Mouse (Mus musculus) MEL (cell line): ENCODE measurements at regions not wholly inside any gene's neighbourhood (a gene's known extent, or its start where the extent isn't known, plus 50 kb on each side); places are given as distances from the start of the nearest gene placed in this dataset.

Experiments used
- DNase-seq: peaks from one replicate; pipeline ENCODE4 v3.0.0; 2011; ENCODE audit warnings: low read depth, low spot score
- H3K27ac ChIP-seq: 2 replicates; pipeline ENCODE4 v1.5.1; 2012; ENCODE audit warnings: low read depth, mild to moderate bottlenecking, control low read depth, low read length, moderate library complexity; ENCODE audit not compliant: control insufficient read depth
- H3K27me3 ChIP-seq, 2 experiments: fragments of 150-350 bp in 1 of 2; sonication (generic) in 1 of 2; 2 replicates each; pipeline ENCODE4 v1.6.1; 2012; ENCODE audit warnings: low read length in 2 of 2, mild to moderate bottlenecking in 2 of 2, improper control_type of control experiment in 1 of 2, moderate library complexity in 1 of 2; ENCODE audit not compliant: insufficient read depth in 2 of 2, control insufficient read depth in 1 of 2
- H3K36me3 ChIP-seq, 2 experiments: 2 replicates each; pipeline ENCODE4 v1.6.1; 2012 to 2014; ENCODE audit warnings: low read length in 2 of 2, improper control_type of control experiment in 1 of 2, inconsistent platforms in 1 of 2, mild to moderate bottlenecking in 1 of 2; ENCODE audit not compliant: insufficient read depth in 2 of 2, control insufficient read depth in 1 of 2
- H3K4me1 ChIP-seq, 2 experiments: fragments of 150-350 bp in 1 of 2; sonication (generic) in 1 of 2; 2 replicates each; pipeline ENCODE4 v1.6.1; 2012; ENCODE audit warnings: low read length in 2 of 2, improper control_type of control experiment in 1 of 2, mild to moderate bottlenecking in 1 of 2; ENCODE audit not compliant: insufficient read depth in 2 of 2, control insufficient read depth in 1 of 2
- H3K4me3 ChIP-seq, 2 experiments: fragments of 150-350 bp in 1 of 2; sonication (generic) in 1 of 2; 2 replicates each; pipeline ENCODE4 v1.5.1; 2012; ENCODE audit warnings: low read depth in 2 of 2, low read length in 2 of 2, mild to moderate bottlenecking in 2 of 2, moderate library complexity in 2 of 2, control low read depth in 1 of 2, improper control_type of control experiment in 1 of 2; ENCODE audit not compliant: control insufficient read depth in 1 of 2, insufficient read depth in 1 of 2
- H3K79me2 ChIP-seq: 2 replicates; pipeline ENCODE4 v1.6.1; 2012; ENCODE audit warnings: mild to moderate bottlenecking, low read length, moderate library complexity; ENCODE audit not compliant: control insufficient read depth, poor library complexity, insufficient read depth
- H3K9ac ChIP-seq: 2 replicates; pipeline ENCODE4 v1.6.1; 2012; ENCODE audit warnings: low read depth, mild to moderate bottlenecking, control low read depth, low read length, moderate library complexity; ENCODE audit not compliant: control insufficient read depth, poor library complexity, severe bottlenecking
- H3K9me3 ChIP-seq: fragments of 150-350 bp; sonication (generic); replicated peaks from 2 replicates; pipeline ENCODE4 v1.6.1; 2012; ENCODE audit warnings: mild to moderate bottlenecking, low read length, improper control_type of control experiment, moderate library complexity; ENCODE audit not compliant: insufficient read depth
- CHD1 ChIP-seq: IDR thresholded peaks from 2 replicates; pipeline ENCODE4 v1.6.1; 2012; ENCODE audit warnings: low read depth, mild to moderate bottlenecking, inconsistent platforms, low read length, improper control_type of control experiment
- CTCF ChIP-seq, 3 experiments: IDR thresholded peaks in 2 of 3; conservative IDR thresholded peaks in 1 of 3; 2 replicates each; pipeline ENCODE4 v1.5.1; 2011 to 2012; ENCODE audit warnings: low read length in 3 of 3, low read depth in 2 of 3, mild to moderate bottlenecking in 2 of 3, improper control_type of control experiment in 1 of 3, inconsistent platforms in 1 of 3, mixed read lengths in 1 of 3, moderate library complexity in 1 of 3; ENCODE audit not compliant: control insufficient read depth in 1 of 3, insufficient read depth in 1 of 3, poor library complexity in 1 of 3, severe bottlenecking in 1 of 3
- E2F4 ChIP-seq: IDR thresholded peaks from 2 replicates; pipeline ENCODE4 v1.6.1; 2011; ENCODE audit warnings: low read depth, low read length, improper control_type of control experiment, borderline replicate concordance
- ELF1 ChIP-seq: IDR thresholded peaks from 2 replicates; pipeline ENCODE4 v1.6.1; 2014; ENCODE audit warnings: low read depth, mild to moderate bottlenecking, inconsistent platforms, low read length, improper control_type of control experiment, moderate library complexity
- EP300 ChIP-seq, 2 experiments: IDR thresholded peaks; 2 replicates each; pipeline ENCODE4 v1.6.1; 2011; ENCODE audit warnings: improper control_type of control experiment in 2 of 2, low read length in 2 of 2, low read depth in 1 of 2, mild to moderate bottlenecking in 1 of 2
- ETS1 ChIP-seq: IDR thresholded peaks from 2 replicates; pipeline ENCODE4 v1.6.1; 2012; ENCODE audit warnings: low read depth, mild to moderate bottlenecking, inconsistent platforms, low read length, improper control_type of control experiment, moderate library complexity
- GATA1 ChIP-seq: IDR thresholded peaks from 2 replicates; pipeline ENCODE4 v1.6.1; 2011; ENCODE audit warnings: low read depth, low read length, improper control_type of control experiment
- HCFC1 ChIP-seq: IDR thresholded peaks from 2 replicates; pipeline ENCODE4 v1.6.1; 2012; ENCODE audit warnings: low read depth, mild to moderate bottlenecking, inconsistent platforms, low read length, improper control_type of control experiment, moderate library complexity
- JUND ChIP-seq: IDR thresholded peaks from 2 replicates; pipeline ENCODE4 v1.6.1; 2011; ENCODE audit warnings: low read depth, mild to moderate bottlenecking, improper control_type of control experiment, low read length
- KAT2A ChIP-seq: conservative IDR thresholded peaks from 2 replicates; pipeline ENCODE4 v1.6.1; 2012; ENCODE audit warnings: low read depth, low read length, improper control_type of control experiment, inconsistent platforms
- MAFK ChIP-seq: IDR thresholded peaks from 2 replicates; pipeline ENCODE4 v1.6.1; 2011; ENCODE audit warnings: low read depth, mild to moderate bottlenecking, low read length, improper control_type of control experiment, borderline replicate concordance
- MEF2A ChIP-seq: IDR thresholded peaks from 2 replicates; pipeline ENCODE4 v1.6.1; 2014; ENCODE audit warnings: low read depth, mild to moderate bottlenecking, inconsistent platforms, low read length, improper control_type of control experiment; ENCODE audit not compliant: poor library complexity, insufficient replicate concordance, severe bottlenecking; ENCODE audit errors: extremely low read depth
- MXI1 ChIP-seq: IDR thresholded peaks from 2 replicates; pipeline ENCODE4 v1.6.1; 2011; ENCODE audit warnings: mild to moderate bottlenecking, low read depth, low read length, improper control_type of control experiment
- MYB ChIP-seq: IDR thresholded peaks from 2 replicates; pipeline ENCODE4 v1.6.1; 2011; ENCODE audit warnings: mild to moderate bottlenecking, low read depth, low read length, improper control_type of control experiment
- MYC ChIP-seq: IDR thresholded peaks from 2 replicates; pipeline ENCODE4 v1.6.1; 2011; ENCODE audit warnings: low read depth, mild to moderate bottlenecking, low read length, improper control_type of control experiment, moderate library complexity
- NELFE ChIP-seq: IDR thresholded peaks from 2 replicates; pipeline ENCODE4 v1.6.1; 2011; ENCODE audit warnings: low read depth, low read length, improper control_type of control experiment
- POLR2AphosphoS5 ChIP-seq: IDR thresholded peaks from 2 replicates; pipeline ENCODE4 v1.6.1; 2012; ENCODE audit warnings: low read depth, borderline replicate concordance, mild to moderate bottlenecking, inconsistent platforms, low read length, moderate library complexity, mixed read lengths
- RCOR1 ChIP-seq: IDR thresholded peaks from 2 replicates; pipeline ENCODE4 v1.6.1; 2012; ENCODE audit warnings: low read depth, mild to moderate bottlenecking, inconsistent platforms, low read length, improper control_type of control experiment
- SIN3A ChIP-seq: IDR thresholded peaks from 2 replicates; pipeline ENCODE4 v1.6.1; 2012; ENCODE audit warnings: low read length, improper control_type of control experiment, inconsistent platforms
- SMC3 ChIP-seq: IDR thresholded peaks from 2 replicates; pipeline ENCODE4 v1.6.1; 2011; ENCODE audit warnings: low read depth, low read length, improper control_type of control experiment
- TBP ChIP-seq: IDR thresholded peaks from 2 replicates; pipeline ENCODE4 v1.8.0; 2011; ENCODE audit warnings: low read depth, low read length, improper control_type of control experiment
- TCF12 ChIP-seq: IDR thresholded peaks from 2 replicates; pipeline ENCODE4 v1.6.1; 2014; ENCODE audit warnings: low read depth, mild to moderate bottlenecking, inconsistent platforms, low read length, improper control_type of control experiment, moderate library complexity
- ZC3H11A ChIP-seq: IDR thresholded peaks from 2 replicates; pipeline ENCODE4 v1.6.1; 2012; ENCODE audit warnings: low read depth, mild to moderate bottlenecking, inconsistent platforms, low read length, improper control_type of control experiment
- ZKSCAN1 ChIP-seq: IDR thresholded peaks from 2 replicates; pipeline ENCODE4 v1.6.1; 2012; ENCODE audit warnings: low read depth, mild to moderate bottlenecking, inconsistent platforms, low read length, improper control_type of control experiment, moderate library complexity
- ZMIZ1 ChIP-seq: IDR thresholded peaks from 2 replicates; pipeline ENCODE4 v1.6.1; 2012; ENCODE audit warnings: low read depth, mild to moderate bottlenecking, inconsistent platforms, low read length, improper control_type of control experiment, moderate library complexity
- ZNF384 ChIP-seq: IDR thresholded peaks from 2 replicates; pipeline ENCODE4 v1.6.1; 2012; ENCODE audit warnings: low read depth, mild to moderate bottlenecking, inconsistent platforms, low read length, improper control_type of control experiment

GRCm38 (mm10) chr2:108796816-108797581 is 483.5 kb upstream of the Kif18a start:
- DNase-seq, result peak; percentile 86
- Histone ChIP-seq H3K4me3 (no peak overlapping the region), H3K9me3 (no peaks in the 10 kb centered on the region), H3K27me3 (no peaks in the 10 kb centered on the region), H3K79me2 (no peaks in the 10 kb centered on the region), H3K4me1 (peaks cover 8 to 21% of the 10 kb centered on the region in 2 experiments), H3K27ac (peak overlapping the region; percentile 41; the same call in 1 of the 2 replicates), H3K36me3 (peaks cover 0 to 27% of the 10 kb centered on the region in 2 experiments; a peak in 2 of 4 replicates), H3K9ac (no peak overlapping the region)
- TF ChIP-seq MYB (peak; percentile 81), GATA1 (peak; percentile 76), MAFK (peak; percentile 11; the same call in 1 of the 2 replicates), RCOR1 (peak; percentile 86), MXI1 (no peak), ZKSCAN1 (peak; percentile 14; the same call in 1 of the 2 replicates), TCF12 (peak; percentile 61; the same call in 1 of the 2 replicates), JUND (0 out of 2 replicates have a peak, but pooled peaks have one; percentile 18), ZNF384 (peak; percentile 77), TBP (no peak), ETS1 (peak; percentile 91), SMC3 (no peak), EP300 (IDR thresholded peaks at IDR 0.05; ENCODE audit: low read depth in 1 of 2, low read length in 2 of 2) (peak; percentile 94 to 96), SIN3A (peak; percentile 54; the same call in 1 of the 2 replicates)

GRCm38 (mm10) chr2:108812367-108812766 is 468.2 kb upstream of the Kif18a start:
- Histone ChIP-seq H3K27ac (no peak overlapping the region), H3K9ac (no peak overlapping the region), H3K4me3 (no peak overlapping the region), H3K79me2 (no peaks in the 10 kb centered on the region), H3K36me3 (peaks cover 0 to 4% of the 10 kb centered on the region in 2 experiments; a peak in 1 of 4 replicates), H3K4me1 (no peaks in the 10 kb centered on the region; a peak in 1 of 4 replicates), H3K27me3 (no peaks in the 10 kb centered on the region), H3K9me3 (no peaks in the 10 kb centered on the region)
- TF ChIP-seq SIN3A (no peak), NELFE (no peak), KAT2A (no peak), CHD1 (no peak), MEF2A (no peak), CTCF (IDR thresholded peaks at IDR 0.05 in 2 of 3, conservative IDR thresholded peaks at IDR 0.05 in 1 of 3; ENCODE audit: control insufficient read depth in 1 of 3, insufficient read depth in 1 of 3, low read depth in 2 of 3, low read length in 3 of 3, poor library complexity in 1 of 3, severe bottlenecking in 1 of 3) (no peak), E2F4 (no peak), TBP (no peak), ELF1 (no peak), MYC (no peak), RCOR1 (no peak), POLR2AphosphoS5 (no peak), HCFC1 (no peak), ZMIZ1 (no peak), JUND (no peak), EP300 (IDR thresholded peaks at IDR 0.05; ENCODE audit: low read depth in 1 of 2, low read length in 2 of 2) (no peak), MXI1 (no peak), MYB (no peak), ZC3H11A (no peak)
- peak; percentile 7 for DNase-seq
